Mouse (Mus musculus) limb, embryonic 13.5 days (tissue): ENCODE results near the gene Pgrmc1. TPM values are rescaled to one million over a fixed set of nuclear protein-coding genes. Genes with fewer than 3 reads are reported as not detected.

ENCODE experiments used
- ATAC-seq: fragments of 200-750 bp; cut with Nextera tagmentation; 2 replicates; pipeline ENCODE4 v1.8.0; 2017; ENCODE audit warnings: low read depth, moderate number of reproducible peaks, moderate TSS enrichment; ENCODE audit not compliant: low FRiP score
- H3K27ac ChIP-seq: fragments of 300-500 bp; sonication (generic); 2 replicates; pipeline ENCODE4 v1.5.1; 2015; ENCODE audit warnings: inconsistent platforms, mild to moderate bottlenecking, moderate library complexity
- H3K27me3 ChIP-seq: fragments of 300-500 bp; sonication (generic); 2 replicates; pipeline ENCODE4 v1.6.1; 2015; ENCODE audit warnings: mild to moderate bottlenecking, inconsistent platforms
- H3K36me3 ChIP-seq: fragments of 300-500 bp; sonication (generic); 2 replicates; pipeline ENCODE4 v1.6.1; 2015; ENCODE audit warnings: inconsistent platforms, mild to moderate bottlenecking, moderate library complexity
- H3K4me1 ChIP-seq: fragments of 300-500 bp; sonication (generic); 2 replicates; pipeline ENCODE4 v1.6.1; 2015; ENCODE audit warnings: inconsistent platforms
- H3K4me2 ChIP-seq: fragments of 300-500 bp; sonication (generic); replicated peaks from 2 replicates; pipeline ENCODE4 v1.6.1; 2015; ENCODE audit warnings: inconsistent platforms, mild to moderate bottlenecking, moderate library complexity
- H3K4me3 ChIP-seq: fragments of 300-500 bp; sonication (generic); 2 replicates; pipeline ENCODE4 v1.5.1; 2015; ENCODE audit warnings: moderate library complexity, mild to moderate bottlenecking, inconsistent platforms
- H3K9ac ChIP-seq: fragments of 300-500 bp; sonication (generic); 2 replicates; pipeline ENCODE4 v1.6.1; 2015; ENCODE audit warnings: mild to moderate bottlenecking, inconsistent platforms
- H3K9me3 ChIP-seq: fragments of 300-500 bp; sonication (generic); 2 replicates; pipeline ENCODE4 v1.6.1; 2016; ENCODE audit warnings: inconsistent platforms
- WGBS: fragments of 180-500 bp; shearing (Covaris S2); methylation state at CpG from one replicate; pipeline ENCODE4 v1.1.7; 2015; 5-methylcytosine and 5-hydroxymethylcytosine counted together
- polyA plus RNA-seq: library from polyadenylated mRNA; unstranded; fragments of >200 nt; fragmentation: Nextera tagmentation; extraction: Ambion mirVana; gene quantifications from 2 replicates; pipeline ENCODE4 v1.2.1, GENCODE M21; 2015

Gene Pgrmc1
- polyA plus RNA-seq, 1 experiment from 2014 or later: 349 TPM

DNA sequence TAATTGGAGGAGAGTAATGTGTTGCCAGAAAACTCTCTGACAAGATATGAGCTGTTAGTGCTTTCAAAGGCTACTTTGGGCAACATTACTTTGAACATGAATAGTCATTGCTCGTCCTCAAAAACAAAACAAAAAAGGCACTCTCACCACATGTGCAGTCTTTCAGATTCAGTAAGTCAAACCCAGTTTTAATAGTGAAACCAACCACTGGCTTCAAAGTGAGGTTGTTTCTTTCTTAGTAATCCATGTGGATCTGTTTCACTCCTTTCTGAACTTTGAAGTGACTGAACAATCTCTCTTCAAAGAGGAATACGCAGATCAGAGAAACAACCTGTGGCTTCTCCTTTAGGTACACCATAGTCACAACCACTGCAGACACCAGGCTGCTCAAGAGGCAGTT lies 11.1 kb downstream of the Pgrmc1 start:
- no peak for ATAC-seq
- Histone ChIP-seq H3K4me1 (no peaks in the 10 kb centered on the region), H3K27ac (no peak overlapping the region), H3K9ac (no peak overlapping the region), H3K36me3 (peaks cover 19% of the 10 kb centered on the region), H3K27me3 (no peaks in the 10 kb centered on the region), H3K9me3 (no peaks in the 10 kb centered on the region), H3K4me3 (no peak overlapping the region), H3K4me2 (no peak overlapping the region)
- 62% methylated on average over 2 of the region's 2 CpGs for WGBS

DNA sequence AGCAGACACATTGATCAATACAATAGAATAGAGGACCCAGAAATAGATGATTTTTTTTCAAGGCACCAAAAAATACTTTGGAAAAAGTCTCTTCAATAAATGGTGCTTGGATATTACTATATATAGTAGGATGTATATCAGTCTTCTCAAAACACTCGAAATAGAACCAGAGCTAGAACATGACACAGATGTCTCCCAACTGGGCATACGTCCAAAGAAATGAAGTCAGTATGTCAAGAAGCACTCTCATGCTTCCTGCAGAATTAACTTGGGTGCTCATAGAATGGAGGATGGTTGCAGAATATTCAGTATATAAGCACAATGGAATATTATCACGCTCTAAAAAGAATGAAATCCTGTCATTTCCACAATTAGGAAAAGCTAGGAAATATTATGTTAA lies 30.1 kb downstream of the Pgrmc1 start:
- Histone ChIP-seq H3K9ac (no peak overlapping the region), H3K9me3 (no peaks in the 10 kb centered on the region), H3K4me1 (no peaks in the 10 kb centered on the region), H3K27ac (no peak overlapping the region), H3K4me2 (no peak overlapping the region), H3K27me3 (no peaks in the 10 kb centered on the region), H3K4me3 (no peak overlapping the region), H3K36me3 (no peaks in the 10 kb centered on the region)
- 73% methylated on average over 3 of the region's 3 CpGs for WGBS
- ATAC-seq: no peak

DNA sequence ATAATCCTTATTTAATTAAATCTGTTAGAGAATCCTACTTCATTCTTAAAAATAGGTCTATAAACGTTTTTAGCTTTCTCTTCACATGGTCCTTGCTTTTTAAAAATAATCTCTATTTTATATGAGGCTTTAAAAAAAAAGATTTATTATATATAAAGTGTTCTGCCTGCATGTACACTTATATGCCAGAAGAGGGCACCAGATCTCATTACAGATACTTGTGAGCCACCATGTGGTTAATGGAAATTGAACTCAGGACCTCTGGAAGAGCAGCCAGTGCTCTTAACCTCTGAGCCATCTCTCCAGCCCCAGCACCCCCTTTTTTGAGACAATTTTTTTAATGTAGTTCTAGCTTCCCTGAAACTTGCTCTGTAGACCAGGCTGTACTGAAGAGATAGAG lies 32.8 kb downstream of the Pgrmc1 start:
- Histone ChIP-seq H3K9me3 (no peaks in the 10 kb centered on the region), H3K27me3 (no peaks in the 10 kb centered on the region), H3K9ac (no peak overlapping the region), H3K4me2 (no peak overlapping the region), H3K36me3 (no peaks in the 10 kb centered on the region), H3K4me1 (no peaks in the 10 kb centered on the region), H3K27ac (no peak overlapping the region), H3K4me3 (no peak overlapping the region)
- 12% methylated on average over 1 of the region's 1 CpGs for WGBS
- no peak for ATAC-seq

DNA sequence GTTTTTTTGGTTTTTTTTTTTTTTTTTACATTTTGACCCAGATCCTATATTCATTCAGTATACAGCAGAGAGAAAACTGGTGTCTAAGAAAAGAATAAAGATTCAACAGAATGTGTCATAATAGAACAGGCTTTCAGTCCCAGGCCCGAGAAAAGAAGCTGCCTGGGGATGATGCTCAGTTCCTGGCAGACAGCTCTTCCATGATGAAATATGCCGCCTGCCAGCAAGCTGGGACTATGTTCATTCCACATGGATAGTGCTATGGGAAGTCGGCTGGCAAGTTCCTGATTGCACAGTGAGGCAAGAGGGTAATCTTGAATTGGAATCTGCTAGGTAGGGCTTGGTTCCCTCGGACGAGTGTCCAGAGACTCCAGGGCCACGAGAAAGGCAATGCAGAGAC lies 42.0 kb downstream of the Pgrmc1 start:
- no peaks in the 10 kb centered on the region for H3K27me3 ChIP-seq
- H3K4me2 ChIP-seq: no peak overlapping the region
- no peak overlapping the region for H3K27ac ChIP-seq
- no peak for ATAC-seq
- H3K9me3 ChIP-seq: no peaks in the 10 kb centered on the region
- 82% methylated on average over 6 of the region's 6 CpGs for WGBS
- H3K36me3 ChIP-seq: no peaks in the 10 kb centered on the region
- H3K9ac ChIP-seq: no peak overlapping the region
- H3K4me1 ChIP-seq: no peaks in the 10 kb centered on the region
- H3K4me3 ChIP-seq: no peak overlapping the region

- WGBS: 12% methylated on average over 50 of the region's 60 CpGs
- Histone ChIP-seq H3K36me3 (no peaks in the 10 kb centered on the region), H3K9me3 (no peaks in the 10 kb centered on the region), H3K9ac (peak within 1 kb of the TSS; percentile 71), H3K27ac (peak within 1 kb of the TSS; percentile 33; the same call in 1 of the 2 replicates), H3K4me2 (peak within 1 kb of the TSS; percentile 58), H3K27me3 (no peaks in the 10 kb centered on the region), H3K4me1 (no peaks in the 10 kb centered on the region), H3K4me3 (peak within 1 kb of the TSS; percentile 60)
- ATAC-seq: peak; percentile 96
Measured at GRCm38 (mm10) chrX:36644657-36645551, 46.9 kb downstream of the Pgrmc1 start, which contains the start of gene Akap17b. Gene Akap17b (minus strand): TSS chrX:36645395.

Other genes with a start within 250 kb of the Pgrmc1 start
- not detected in 2 replicates for gene Gm6268, start 196.9 kb upstream of the Pgrmc1 start, polyA plus RNA-seq
- gene Gm14569, start 106.4 kb upstream of the Pgrmc1 start, polyA plus RNA-seq: not detected in 2 replicates
- 2.8 and 3.1 TPM in 2 replicates for gene Akap17b, start 47.2 kb downstream of the Pgrmc1 start, polyA plus RNA-seq
- gene Slc25a43, start 145.5 kb downstream of the Pgrmc1 start, polyA plus RNA-seq: 1.7 TPM in 2 replicates
- gene Slc25a5, start 197.4 kb downstream of the Pgrmc1 start, polyA plus RNA-seq: 445 and 463 TPM in 2 replicates